Comparison of ENCODE assay signal across 8 mouse cellular contexts in the genomic region with DNA sequence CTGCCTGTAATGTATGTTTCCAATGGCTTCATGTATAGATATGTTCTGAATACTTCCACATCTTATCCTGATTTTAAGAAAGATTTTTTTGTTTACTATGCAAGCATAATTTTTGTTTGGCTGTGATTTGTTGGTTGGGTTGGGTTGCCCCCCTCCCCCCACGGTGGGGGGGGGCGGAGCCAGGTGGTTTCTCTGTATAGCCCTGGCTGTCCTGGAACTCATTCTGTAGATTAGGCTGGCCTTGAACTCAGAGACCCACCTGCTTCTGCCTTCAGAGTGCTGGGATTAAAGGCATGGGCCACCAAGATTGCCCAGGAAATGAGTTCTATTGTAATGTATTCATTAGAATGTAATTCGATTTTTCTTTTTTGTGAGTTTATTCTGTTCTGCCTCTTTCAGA. TPM values are rescaled to one million over a fixed set of nuclear protein-coding genes. Genes with fewer than 3 reads are reported as not detected.
DNase-seq lines count a peak whose midpoint lies in the region; ATAC-seq and TF ChIP-seq lines count a peak whose summit lies in the region.

No protein-coding gene starts in this region.

- H3K4me3 ChIP-seq in lung, embryonic 15.5 days: peak overlapping the region; percentile 91
- H3K4me3 ChIP-seq in lung, postnatal 0 days (ENCODE audit: low read depth, low read length): no peak overlapping the region
- H3K4me3 ChIP-seq in embryonic facial prominence, embryonic 11.5 days (ENCODE audit: low read depth, low read length): peak overlapping the region; percentile 86

- no peak for TF ChIP-seq CTCF in lung, postnatal 0 days (IDR thresholded peaks at IDR 0.05)

- peak overlapping the region; percentile 62; the same call in 1 of the 2 replicates for H3K9ac ChIP-seq in lung, embryonic 15.5 days
- H3K9ac ChIP-seq in lung, postnatal 0 days (replicated peaks; ENCODE audit: low read depth): no peak overlapping the region
- H3K9ac ChIP-seq in embryonic facial prominence, embryonic 11.5 days (replicated peaks; ENCODE audit: low read length): no peak overlapping the region; the same call in 1 of the 2 replicates

- no peak overlapping the region for H3K27ac ChIP-seq in lung, embryonic 15.5 days
- no peak overlapping the region for H3K27ac ChIP-seq in lung, postnatal 0 days (ENCODE audit: low read length)
- no peak overlapping the region for H3K27ac ChIP-seq in embryonic facial prominence, embryonic 11.5 days (replicated peaks; ENCODE audit: low read depth, low read length)

- ATAC-seq in lung, embryonic 15.5 days (ENCODE audit: borderline replicate concordance, extremely low read depth, low FRiP score, low TSS enrichment): no peak
- no peak for ATAC-seq in lung, postnatal 0 days
- no peak for ATAC-seq in embryonic facial prominence, embryonic 11.5 days (replicated peaks; ENCODE audit: insufficient number of reproducible peaks, low FRiP score, low TSS enrichment, low read depth)

- no peaks in the 10 kb centered on the region for H3K27me3 ChIP-seq in lung, embryonic 15.5 days
- H3K27me3 ChIP-seq in lung, postnatal 0 days (replicated peaks; ENCODE audit: insufficient read depth, low read length): no peaks in the 10 kb centered on the region
- H3K27me3 ChIP-seq in embryonic facial prominence, embryonic 11.5 days (ENCODE audit: control insufficient read depth, insufficient read depth, low read length): no peaks in the 10 kb centered on the region

- H3K4me1 ChIP-seq in lung, embryonic 15.5 days: peaks cover 35% of the 10 kb centered on the region
- H3K4me1 ChIP-seq in lung, postnatal 0 days (ENCODE audit: insufficient read depth, low read depth, low read length): no peaks in the 10 kb centered on the region
- no peaks in the 10 kb centered on the region; the same call in 1 of the 2 replicates for H3K4me1 ChIP-seq in embryonic facial prominence, embryonic 11.5 days (ENCODE audit: control insufficient read depth, insufficient read depth, low read length)

- TF ChIP-seq EP300 in lung, postnatal 0 days (IDR thresholded peaks at IDR 0.05): no peak

- DNase-seq in lung, postnatal 0 days (ENCODE audit: low spot score): no peak
- DNase-seq in embryonic facial prominence, embryonic 11.5 days (ENCODE audit: low spot score): no peak
- peak; percentile 43 for DNase-seq in induced T-regulatory cell, adult 2 months (ENCODE audit: low read depth)
- peak; percentile 23 for DNase-seq in naive thymus-derived CD4-positive, alpha-beta T cell, adult 2 months (ENCODE audit: low read depth)
- no peak for DNase-seq in frontal cortex, postnatal 14 days (ENCODE audit: low spot score in 2 of 2)
- no peak for DNase-seq in gastrocnemius, postnatal 14 days
- no peak for DNase-seq in adrenal gland, adult 8-10 months

- H3K36me3 ChIP-seq in lung, embryonic 15.5 days: peaks cover 27% of the 10 kb centered on the region
- H3K36me3 ChIP-seq in lung, postnatal 0 days (ENCODE audit: insufficient read depth, low read length): no peaks in the 10 kb centered on the region
- H3K36me3 ChIP-seq in embryonic facial prominence, embryonic 11.5 days (replicated peaks; ENCODE audit: control insufficient read depth, insufficient read depth, low read depth, low read length): peaks cover 4% of the 10 kb centered on the region

- peak overlapping the region; percentile 76 for H3K4me2 ChIP-seq in lung, embryonic 15.5 days
- no peak overlapping the region for H3K4me2 ChIP-seq in lung, postnatal 0 days (replicated peaks; ENCODE audit: low read depth, low read length)
- H3K4me2 ChIP-seq in embryonic facial prominence, embryonic 11.5 days (ENCODE audit: low read depth, low read length): peak overlapping the region; percentile 73; the same call in 1 of the 2 replicates

- intact Hi-C loops in gastrocnemius, postnatal 14 days (cut with DNase I; ENCODE audit: low total_unique reads): no loop called here

- WGBS in lung, embryonic 15.5 days: 28% methylated on average over 3 of the region's 3 CpGs
- 30% methylated on average over 3 of the region's 3 CpGs for WGBS in lung, postnatal 0 days
- WGBS in embryonic facial prominence, embryonic 11.5 days: 50% methylated on average over 3 of the region's 3 CpGs

- no peaks in the 10 kb centered on the region for H3K9me3 ChIP-seq in lung, embryonic 15.5 days
- no peaks in the 10 kb centered on the region for H3K9me3 ChIP-seq in lung, postnatal 0 days (ENCODE audit: low read length)
- H3K9me3 ChIP-seq in embryonic facial prominence, embryonic 11.5 days (replicated peaks; ENCODE audit: control insufficient read depth, low read length): no peaks in the 10 kb centered on the region

RNA-seq across cellular contexts. Expression of a gene that starts 1.6 kb away (rescaled TPM):
- polyA plus RNA-seq in lung, embryonic 15.5 days (2015; fragmentation: Nextera tagmentation; extraction: Ambion mirVana): 50.5 and 52.5 TPM in 2 replicates
- polyA plus RNA-seq in lung, postnatal 0 days (2015; fragmentation: Nextera tagmentation; extraction: Ambion mirVana): 17.0 and 20.3 TPM in 2 replicates
- 98.7 and 103 TPM in 2 replicates for polyA plus RNA-seq in embryonic facial prominence, embryonic 11.5 days (2014; fragmentation: Nextera tagmentation; extraction: Ambion mirVana)
- total RNA-seq in gastrocnemius, postnatal 14 days (2021): 10 to 100 TPM; 55.8 to 65.2 TPM
- 100 to 1,000 TPM; 115 to 133 (median 124) TPM for total RNA-seq in adrenal gland, adult 8-10 months (2022)

RNA-seq across cellular contexts. Expression of a gene that starts 37.9 kb away (rescaled TPM):
- polyA plus RNA-seq in lung, embryonic 15.5 days (2015; fragmentation: Nextera tagmentation; extraction: Ambion mirVana): 7.9 and 8.6 TPM in 2 replicates
- polyA plus RNA-seq in lung, postnatal 0 days (2015; fragmentation: Nextera tagmentation; extraction: Ambion mirVana): 8.1 and 8.9 TPM in 2 replicates
- polyA plus RNA-seq in embryonic facial prominence, embryonic 11.5 days (2014; fragmentation: Nextera tagmentation; extraction: Ambion mirVana): 3.3 and 4.8 TPM in 2 replicates
- total RNA-seq in gastrocnemius, postnatal 14 days (2021): 1 to 10 TPM; 5.2 to 6.5 TPM
- 10 to 100 TPM in 3 of 4 experiments, 1 to 10 TPM in 1; 9.5 to 13.8 (median 11.6) TPM for total RNA-seq in adrenal gland, adult 8-10 months (2022)

Comparison
In these comparisons a context has a peak if more than half of its experiments do, and no peak if none do; other contexts are left out.
1. DNase-seq: peak in induced T-regulatory cell, adult 2 months (single experiment) and naive thymus-derived CD4-positive, alpha-beta T cell, adult 2 months (single experiment); none in lung, postnatal 0 days (single experiment), embryonic facial prominence, embryonic 11.5 days (single experiment), frontal cortex, postnatal 14 days (0 of 2), gastrocnemius, postnatal 14 days (single experiment) and adrenal gland, adult 8-10 months (single experiment).